Mouse (Mus musculus): ENCODE measurements around the gene Slc25a10. TPM values are rescaled to one million over a fixed set of nuclear protein-coding genes. Genes with fewer than 3 reads are reported as not detected.

The Slc25a10 gene
- polyA plus RNA-seq, 1 experiment from 2014 or later = 104 TPM

DNA sequence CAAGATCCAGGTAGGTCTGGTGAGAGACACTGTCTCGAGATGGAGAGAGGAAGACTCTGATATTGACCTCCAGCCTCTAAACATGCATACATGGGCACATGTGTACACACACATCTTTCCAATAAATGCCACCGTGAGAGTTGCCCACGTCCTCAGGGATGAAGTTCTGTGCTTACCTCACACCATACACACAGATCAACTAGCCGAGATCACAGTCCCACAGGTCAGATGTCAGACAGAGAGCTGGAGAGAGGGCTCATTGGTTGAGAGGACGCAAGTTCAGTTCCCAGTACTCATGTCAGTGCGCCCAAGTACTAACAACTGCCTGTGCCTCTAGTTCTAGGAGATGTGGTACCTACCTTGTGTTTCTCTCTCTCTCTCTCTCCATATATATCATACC is 9.4 kb downstream of the Slc25a10 start:
- 0 out of 2 replicates have a peak overlapping the region, but pooled peaks have one; percentile 48 for H3K9ac ChIP-seq (ENCODE audit: low read depth, low read length)
- WGBS = 56% methylated on average over 6 of the region's 6 CpGs
- H3K4me3 ChIP-seq (ENCODE audit: low read length) = no peak overlapping the region
- ATAC-seq = peak; percentile 3; the same call in 1 of the 2 replicates
- H3K36me3 ChIP-seq (ENCODE audit: control insufficient read depth, insufficient read depth, low read length) = peaks cover 10% of the 10 kb centered on the region
- no peak overlapping the region for H3K4me2 ChIP-seq (ENCODE audit: low read depth, low read length)
- no peaks in the 10 kb centered on the region for H3K9me3 ChIP-seq (ENCODE audit: control insufficient read depth, low read length)
- peaks cover 21% of the 10 kb centered on the region for H3K4me1 ChIP-seq (ENCODE audit: control insufficient read depth, insufficient read depth, low read length)
- H3K27ac ChIP-seq (ENCODE audit: low read length) = peak overlapping the region; percentile 64; the same call in 1 of the 2 replicates
- H3K27me3 ChIP-seq (replicated peaks; ENCODE audit: control insufficient read depth, insufficient read depth, low read length) = no peaks in the 10 kb centered on the region

GRCm38 (mm10) chr11:120501701-120502100 is 10.1 kb downstream of the Slc25a10 start:
- Histone ChIP-seq H3K4me2 (ENCODE audit: low read depth, low read length) (no peak overlapping the region), H3K4me1 (ENCODE audit: control insufficient read depth, insufficient read depth, low read length) (peaks cover 21% of the 10 kb centered on the region), H3K36me3 (ENCODE audit: control insufficient read depth, insufficient read depth, low read length) (peaks cover 9% of the 10 kb centered on the region), H3K9ac (ENCODE audit: low read depth, low read length) (no peak overlapping the region), H3K27me3 (replicated peaks; ENCODE audit: control insufficient read depth, insufficient read depth, low read length) (no peaks in the 10 kb centered on the region), H3K27ac (ENCODE audit: low read length) (no peak overlapping the region), H3K4me3 (ENCODE audit: low read length) (no peak overlapping the region), H3K9me3 (ENCODE audit: control insufficient read depth, low read length) (no peaks in the 10 kb centered on the region)
- ATAC-seq = no peak
- WGBS = 78% methylated on average over 4 of the region's 4 CpGs

DNA sequence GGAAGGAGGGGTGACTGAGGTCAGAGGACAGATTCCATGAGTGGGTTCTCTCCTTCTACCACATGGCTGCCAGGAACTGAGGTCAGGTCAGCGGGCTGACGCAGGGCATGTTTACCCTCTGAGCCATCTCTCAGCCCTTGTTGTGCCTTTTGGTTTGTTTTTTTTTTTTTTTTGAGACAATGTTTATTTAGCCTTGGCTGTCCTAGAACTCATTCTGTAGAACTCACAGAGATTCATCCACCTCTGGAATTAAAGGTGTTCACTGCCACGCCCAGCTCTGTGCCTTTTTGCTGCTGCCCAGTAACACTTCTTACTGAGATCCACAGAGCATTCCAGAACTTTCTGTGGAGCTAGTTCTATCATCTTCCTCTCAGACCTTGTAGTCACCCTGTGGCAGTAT is 14.0 kb downstream of the Slc25a10 start:
- no peak overlapping the region for H3K4me2 ChIP-seq (ENCODE audit: low read depth, low read length)
- H3K9me3 ChIP-seq (ENCODE audit: control insufficient read depth, low read length) = no peaks in the 10 kb centered on the region
- H3K4me1 ChIP-seq (ENCODE audit: control insufficient read depth, insufficient read depth, low read length) = peaks cover 32% of the 10 kb centered on the region
- no peak overlapping the region for H3K9ac ChIP-seq (ENCODE audit: low read depth, low read length)
- H3K4me3 ChIP-seq (ENCODE audit: low read length) = no peak overlapping the region
- H3K36me3 ChIP-seq (ENCODE audit: control insufficient read depth, insufficient read depth, low read length) = no peaks in the 10 kb centered on the region
- no peak for ATAC-seq
- no peaks in the 10 kb centered on the region for H3K27me3 ChIP-seq (replicated peaks; ENCODE audit: control insufficient read depth, insufficient read depth, low read length)
- no peak overlapping the region for H3K27ac ChIP-seq (ENCODE audit: low read length)
- 81% methylated on average over 3 of the region's 3 CpGs for WGBS

DNA sequence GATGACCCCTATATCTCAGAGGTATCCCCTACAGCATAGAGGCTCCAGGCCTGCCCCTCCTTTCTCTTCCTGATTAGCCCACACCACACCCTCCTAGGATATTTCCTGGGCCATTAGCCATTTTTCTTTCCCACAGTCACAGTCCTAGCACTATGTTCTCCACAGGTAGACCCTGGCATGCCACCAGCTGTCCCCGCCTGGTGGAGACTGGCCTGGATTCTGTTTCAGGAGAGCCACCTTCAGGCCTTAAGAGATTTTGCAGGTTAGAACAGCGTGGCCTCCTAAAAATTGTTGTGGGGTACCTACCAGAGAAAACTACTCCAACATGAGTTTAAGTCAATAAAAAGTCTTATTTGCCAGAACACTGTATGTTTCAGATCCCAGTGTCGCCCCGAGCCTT is 15.3 kb downstream of the Slc25a10 start:
- Histone ChIP-seq H3K4me3 (ENCODE audit: low read length) (no peak overlapping the region), H3K9me3 (ENCODE audit: control insufficient read depth, low read length) (no peaks in the 10 kb centered on the region), H3K27me3 (replicated peaks; ENCODE audit: control insufficient read depth, insufficient read depth, low read length) (no peaks in the 10 kb centered on the region), H3K27ac (ENCODE audit: low read length) (peak overlapping the region; percentile 70), H3K4me2 (ENCODE audit: low read depth, low read length) (no peak overlapping the region), H3K36me3 (ENCODE audit: control insufficient read depth, insufficient read depth, low read length) (no peaks in the 10 kb centered on the region), H3K4me1 (ENCODE audit: control insufficient read depth, insufficient read depth, low read length) (peaks cover 29% of the 10 kb centered on the region), H3K9ac (ENCODE audit: low read depth, low read length) (no peak overlapping the region)
- WGBS = 47% methylated on average over 4 of the region's 4 CpGs
- peak; percentile 45 for ATAC-seq

- no peak overlapping the region for H3K4me3 ChIP-seq (ENCODE audit: low read length)
- no peaks in the 10 kb centered on the region for H3K9me3 ChIP-seq (ENCODE audit: control insufficient read depth, low read length)
- H3K36me3 ChIP-seq (ENCODE audit: control insufficient read depth, insufficient read depth, low read length) = no peaks in the 10 kb centered on the region
- peaks cover 29% of the 10 kb centered on the region for H3K4me1 ChIP-seq (ENCODE audit: control insufficient read depth, insufficient read depth, low read length)
- ATAC-seq = peak; percentile 82
- peak overlapping the region; percentile 36; the same call in 1 of the 2 replicates for H3K4me2 ChIP-seq (ENCODE audit: low read depth, low read length)
- no peak overlapping the region for H3K9ac ChIP-seq (ENCODE audit: low read depth, low read length)
- WGBS = 55% methylated on average over 13 of the region's 13 CpGs
- H3K27ac ChIP-seq (ENCODE audit: low read length) = peak overlapping the region; percentile 70
- no peaks in the 10 kb centered on the region for H3K27me3 ChIP-seq (replicated peaks; ENCODE audit: control insufficient read depth, insufficient read depth, low read length)
Observed at GRCm38 (mm10) chr11:120507611-120508289, 16.1 kb downstream of the Slc25a10 start.

GRCm38 (mm10) chr11:120508290-120508870 is 16.7 kb downstream of the Slc25a10 start:
- no peak for ATAC-seq
- Histone ChIP-seq H3K4me2 (ENCODE audit: low read depth, low read length) (no peak overlapping the region), H3K9ac (ENCODE audit: low read depth, low read length) (no peak overlapping the region), H3K36me3 (ENCODE audit: control insufficient read depth, insufficient read depth, low read length) (no peaks in the 10 kb centered on the region), H3K27ac (ENCODE audit: low read length) (0 out of 2 replicates have a peak overlapping the region, but pooled peaks have one; percentile 37), H3K4me1 (ENCODE audit: control insufficient read depth, insufficient read depth, low read length) (peaks cover 29% of the 10 kb centered on the region), H3K9me3 (ENCODE audit: control insufficient read depth, low read length) (no peaks in the 10 kb centered on the region), H3K27me3 (replicated peaks; ENCODE audit: control insufficient read depth, insufficient read depth, low read length) (no peaks in the 10 kb centered on the region), H3K4me3 (ENCODE audit: low read length) (no peak overlapping the region)
- 71% methylated on average over 9 of the region's 9 CpGs for WGBS

GRCm38 (mm10) chr11:120509940-120510339 is 18.3 kb downstream of the Slc25a10 start:
- peak; percentile 49 for ATAC-seq
- H3K4me2 ChIP-seq (ENCODE audit: low read depth, low read length) = peak overlapping the region; percentile 56
- H3K27ac ChIP-seq (ENCODE audit: low read length) = peak overlapping the region; percentile 86

GRCm38 (mm10) chr11:120510375-120511030 is 18.9 kb downstream of the Slc25a10 start:
- peak overlapping the region; percentile 56 for H3K4me2 ChIP-seq (ENCODE audit: low read depth, low read length)
- no peaks in the 10 kb centered on the region for H3K36me3 ChIP-seq (ENCODE audit: control insufficient read depth, insufficient read depth, low read length)
- ATAC-seq = peak; percentile 23; the same call in 1 of the 2 replicates
- peak overlapping the region; percentile 86 for H3K27ac ChIP-seq (ENCODE audit: low read length)
- H3K27me3 ChIP-seq (replicated peaks; ENCODE audit: control insufficient read depth, insufficient read depth, low read length) = no peaks in the 10 kb centered on the region
- H3K4me3 ChIP-seq (ENCODE audit: low read length) = peak overlapping the region; percentile 34
- H3K9me3 ChIP-seq (ENCODE audit: control insufficient read depth, low read length) = no peaks in the 10 kb centered on the region
- WGBS = 8% methylated on average over 16 of the region's 16 CpGs
- H3K9ac ChIP-seq (ENCODE audit: low read depth, low read length) = peak overlapping the region; percentile 60
- H3K4me1 ChIP-seq (ENCODE audit: control insufficient read depth, insufficient read depth, low read length) = peaks cover 28% of the 10 kb centered on the region

More at GRCm38 (mm10) chr11:120509940-120510339, 18.3 kb downstream of the Slc25a10 start:
- peak overlapping the region; percentile 60 for H3K9ac ChIP-seq (ENCODE audit: low read depth, low read length)
- H3K9me3 ChIP-seq (ENCODE audit: control insufficient read depth, low read length) = no peaks in the 10 kb centered on the region
- 37% methylated on average over 4 of the region's 4 CpGs for WGBS
- no peaks in the 10 kb centered on the region for H3K36me3 ChIP-seq (ENCODE audit: control insufficient read depth, insufficient read depth, low read length)
- H3K4me3 ChIP-seq (ENCODE audit: low read length) = peak overlapping the region; percentile 34; the same call in 1 of the 2 replicates
- peaks cover 29% of the 10 kb centered on the region for H3K4me1 ChIP-seq (ENCODE audit: control insufficient read depth, insufficient read depth, low read length)
- H3K27me3 ChIP-seq (replicated peaks; ENCODE audit: control insufficient read depth, insufficient read depth, low read length) = no peaks in the 10 kb centered on the region

DNA sequence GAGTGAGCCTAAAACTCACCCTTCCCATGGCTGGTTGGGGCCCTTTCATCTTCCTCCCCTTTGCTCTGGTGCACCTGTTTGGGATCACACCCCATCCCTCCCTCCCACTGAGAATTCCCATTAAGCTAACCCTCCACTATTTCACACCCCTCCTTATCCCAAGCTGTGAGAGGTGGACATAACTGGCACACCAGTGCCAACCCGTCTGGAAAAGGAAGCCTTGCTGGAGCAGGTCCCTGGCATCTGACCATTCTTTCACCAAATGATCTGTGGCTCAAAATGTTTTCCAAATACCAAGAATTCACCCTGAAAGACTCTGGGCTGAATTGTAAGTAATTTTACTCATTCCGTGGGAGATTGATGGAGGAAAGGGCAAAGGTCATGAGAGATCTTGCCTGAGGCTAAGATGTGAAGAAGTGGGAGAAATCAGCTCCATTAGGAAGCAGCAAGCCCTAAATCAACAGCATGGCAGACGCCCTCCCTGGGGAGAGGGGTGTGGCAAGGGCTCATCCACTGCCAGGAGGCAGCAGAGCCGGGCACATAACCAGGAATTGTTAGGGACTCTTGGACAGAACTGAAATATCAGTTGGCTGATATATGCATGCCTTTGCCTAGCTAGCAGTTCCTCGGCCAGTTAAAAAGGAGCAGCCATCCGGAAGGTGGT is 21.3 kb downstream of the Slc25a10 start:
- no peak overlapping the region for H3K4me3 ChIP-seq (ENCODE audit: low read length)
- ATAC-seq = no peak
- no peaks in the 10 kb centered on the region for H3K36me3 ChIP-seq (ENCODE audit: control insufficient read depth, insufficient read depth, low read length)
- H3K9me3 ChIP-seq (ENCODE audit: control insufficient read depth, low read length) = no peaks in the 10 kb centered on the region
- H3K4me1 ChIP-seq (ENCODE audit: control insufficient read depth, insufficient read depth, low read length) = peaks cover 22% of the 10 kb centered on the region
- 36% methylated on average over 6 of the region's 6 CpGs for WGBS
- no peak overlapping the region for H3K27ac ChIP-seq (ENCODE audit: low read length)
- no peak overlapping the region for H3K9ac ChIP-seq (ENCODE audit: low read depth, low read length)
- H3K27me3 ChIP-seq (replicated peaks; ENCODE audit: control insufficient read depth, insufficient read depth, low read length) = no peaks in the 10 kb centered on the region
- H3K4me2 ChIP-seq (ENCODE audit: low read depth, low read length) = no peak overlapping the region

Data from intestine, embryonic 16.5 days (tissue).